Mouse (Mus musculus): ENCODE measurements around the gene Snap47. TPM values are rescaled to one million over a fixed set of nuclear protein-coding genes. Genes with fewer than 3 reads are reported as not detected.

Gene Snap47
- total RNA-seq, 1 experiment: 60.5 TPM

DNA sequence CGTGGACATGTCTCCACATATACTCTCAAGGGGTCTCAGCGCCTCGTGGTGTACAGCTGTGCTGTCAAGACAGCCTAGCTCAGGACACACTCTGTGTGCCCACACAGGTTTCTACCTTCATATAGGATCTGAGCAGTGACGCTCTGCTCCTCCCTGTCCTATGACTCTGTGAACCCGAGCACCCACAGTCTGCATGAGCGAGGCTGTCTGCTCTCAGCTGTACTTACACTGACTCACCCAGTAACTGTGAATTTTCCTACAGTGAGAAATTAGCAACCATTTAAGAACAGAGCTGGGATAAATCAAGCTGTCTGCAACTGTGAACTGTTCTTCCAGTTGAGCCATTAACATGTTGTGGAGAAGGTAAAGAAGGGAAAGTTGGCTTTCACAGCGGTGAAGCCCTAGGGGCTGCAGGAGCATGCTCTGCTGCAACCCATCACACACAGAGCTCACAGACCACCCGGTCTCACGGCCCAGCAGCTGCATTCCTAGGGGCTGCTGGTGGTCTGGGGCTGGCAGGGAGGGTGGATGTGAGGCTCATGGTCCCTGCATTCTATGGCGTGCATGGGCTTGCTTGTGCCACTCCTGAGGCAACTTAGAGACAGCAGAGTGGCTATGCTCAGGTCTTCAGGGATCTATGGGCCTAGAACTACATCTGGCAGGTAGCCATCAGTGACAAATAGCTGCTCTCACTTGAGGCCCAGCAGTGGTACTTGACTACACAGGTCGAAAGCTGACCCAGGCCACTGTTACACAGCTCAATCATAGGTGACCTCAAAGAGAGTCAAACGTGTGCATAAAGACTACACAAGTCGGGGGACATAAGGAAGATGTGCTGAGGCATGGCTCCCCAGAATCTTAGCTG, 37.8 kb downstream of the Snap47 start:
- Histone ChIP-seq H3K27ac (ENCODE audit: insufficient read depth, low read depth, low read length, poor library complexity, severe bottlenecking) (no peak overlapping the region), H3K4me3 (ENCODE audit: insufficient read depth in 1 of 2, low read depth in 1 of 2, low read length in 2 of 2, poor library complexity in 1 of 2, severe bottlenecking in 1 of 2) (no peak overlapping the region), H3K9me3 (ENCODE audit: control insufficient read depth, insufficient read depth, low read depth, low read length) (no peaks in the 10 kb centered on the region), H3K4me1 (ENCODE audit: control insufficient read depth in 2 of 2, insufficient read depth in 2 of 2, low read length in 2 of 2, poor library complexity in 1 of 2) (0 out of 4 replicates have a peak, but pooled peaks cover 0 to 3% of the 10 kb centered on the region in 2 experiments), H3K9ac (ENCODE audit: insufficient read depth, low read depth, low read length, poor library complexity, severe bottlenecking) (no peak overlapping the region), H3K36me3 (ENCODE audit: control insufficient read depth, insufficient read depth, low read length, poor library complexity, severe bottlenecking) (peaks cover 9% of the 10 kb centered on the region; the same call in 1 of the 2 replicates)
- DNase-seq (ENCODE audit: low read depth, low spot score): no peak
- no peak for TF ChIP-seq HCFC1 (IDR thresholded peaks at IDR 0.05; ENCODE audit: borderline replicate concordance, insufficient read depth, low read length)
- no peak for TF ChIP-seq ZC3H11A (IDR thresholded peaks at IDR 0.05; ENCODE audit: borderline replicate concordance, low read depth, low read length)
- no peak for TF ChIP-seq ZNF384 (IDR thresholded peaks at IDR 0.05; ENCODE audit: low read depth, low read length)
- no peak for TF ChIP-seq MAFK (IDR thresholded peaks at IDR 0.05; ENCODE audit: insufficient read depth, low read depth, low read length)
- no peak for TF ChIP-seq CHD2 (IDR thresholded peaks at IDR 0.05; ENCODE audit: low read depth, low read length)
- in situ Hi-C loops (cut with MboI; ENCODE audit: low sequenced_read_pairs in 2 of 2, unreplicated experiment in 2 of 2): no loop called here

DNA sequence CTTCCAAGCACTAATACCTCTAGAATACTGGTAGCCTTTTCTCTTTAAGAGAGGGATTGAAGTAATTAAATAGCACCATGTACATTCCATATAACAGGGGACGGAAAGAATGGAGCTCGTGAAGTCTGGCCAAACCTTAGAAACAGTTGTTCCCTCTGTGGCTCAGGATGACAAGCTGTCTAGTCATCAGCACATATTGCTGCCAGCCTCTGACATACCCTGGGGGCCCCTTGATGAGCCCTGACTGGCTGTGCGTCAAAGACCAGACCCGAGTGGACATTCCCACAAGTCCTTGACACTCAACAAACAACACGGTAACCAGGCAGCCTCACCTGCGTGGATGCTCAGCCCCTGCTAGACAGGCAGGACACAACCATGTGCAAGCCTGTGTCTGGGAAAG, 38.9 kb downstream of the Snap47 start:
- Histone ChIP-seq H3K9me3 (ENCODE audit: control insufficient read depth, insufficient read depth, low read depth, low read length) (no peaks in the 10 kb centered on the region), H3K9ac (ENCODE audit: insufficient read depth, low read depth, low read length, poor library complexity, severe bottlenecking) (no peak overlapping the region), H3K4me1 (ENCODE audit: control insufficient read depth in 2 of 2, insufficient read depth in 2 of 2, low read length in 2 of 2, poor library complexity in 1 of 2) (0 out of 4 replicates have a peak, but pooled peaks cover 0 to 3% of the 10 kb centered on the region in 2 experiments), H3K36me3 (ENCODE audit: control insufficient read depth, insufficient read depth, low read length, poor library complexity, severe bottlenecking) (peaks cover 17% of the 10 kb centered on the region; the same call in 1 of the 2 replicates), H3K27ac (ENCODE audit: insufficient read depth, low read depth, low read length, poor library complexity, severe bottlenecking) (no peak overlapping the region), H3K4me3 (ENCODE audit: insufficient read depth in 1 of 2, low read depth in 1 of 2, low read length in 2 of 2, poor library complexity in 1 of 2, severe bottlenecking in 1 of 2) (no peak overlapping the region)
- no peak for DNase-seq (ENCODE audit: low read depth, low spot score)
- in situ Hi-C loops (cut with MboI; ENCODE audit: low sequenced_read_pairs in 2 of 2, unreplicated experiment in 2 of 2): no loop called here
- TF ChIP-seq CHD2 (IDR thresholded peaks at IDR 0.05; ENCODE audit: low read depth, low read length): no peak
- no peak for TF ChIP-seq MAFK (IDR thresholded peaks at IDR 0.05; ENCODE audit: insufficient read depth, low read depth, low read length)
- no peak for TF ChIP-seq ZC3H11A (IDR thresholded peaks at IDR 0.05; ENCODE audit: borderline replicate concordance, low read depth, low read length)
- TF ChIP-seq HCFC1 (IDR thresholded peaks at IDR 0.05; ENCODE audit: borderline replicate concordance, insufficient read depth, low read length): no peak
- no peak for TF ChIP-seq ZNF384 (IDR thresholded peaks at IDR 0.05; ENCODE audit: low read depth, low read length)

GRCm38 (mm10) chr11:59410851-59411250, 40.1 kb downstream of the Snap47 start:
- no peak for TF ChIP-seq ZC3H11A (IDR thresholded peaks at IDR 0.05; ENCODE audit: borderline replicate concordance, low read depth, low read length)
- in situ Hi-C loops (cut with MboI; ENCODE audit: low sequenced_read_pairs in 2 of 2, unreplicated experiment in 2 of 2): no loop called here
- Histone ChIP-seq H3K9me3 (ENCODE audit: control insufficient read depth, insufficient read depth, low read depth, low read length) (no peaks in the 10 kb centered on the region), H3K4me3 (ENCODE audit: insufficient read depth in 1 of 2, low read depth in 1 of 2, low read length in 2 of 2, poor library complexity in 1 of 2, severe bottlenecking in 1 of 2) (no peak overlapping the region), H3K4me1 (ENCODE audit: control insufficient read depth in 2 of 2, insufficient read depth in 2 of 2, low read length in 2 of 2, poor library complexity in 1 of 2) (0 out of 4 replicates have a peak, but pooled peaks cover 0 to 3% of the 10 kb centered on the region in 2 experiments), H3K9ac (ENCODE audit: insufficient read depth, low read depth, low read length, poor library complexity, severe bottlenecking) (no peak overlapping the region), H3K27ac (ENCODE audit: insufficient read depth, low read depth, low read length, poor library complexity, severe bottlenecking) (no peak overlapping the region), H3K36me3 (ENCODE audit: control insufficient read depth, insufficient read depth, low read length, poor library complexity, severe bottlenecking) (peaks cover 21% of the 10 kb centered on the region; the same call in 1 of the 2 replicates)
- DNase-seq (ENCODE audit: low read depth, low spot score): no peak

- peaks cover 19% of the 10 kb centered on the region; the same call in 1 of the 2 replicates for H3K36me3 ChIP-seq (ENCODE audit: control insufficient read depth, insufficient read depth, low read length, poor library complexity, severe bottlenecking)
- no peak overlapping the region for H3K9ac ChIP-seq (ENCODE audit: insufficient read depth, low read depth, low read length, poor library complexity, severe bottlenecking)
- no peaks in the 10 kb centered on the region for H3K9me3 ChIP-seq (ENCODE audit: control insufficient read depth, insufficient read depth, low read depth, low read length)
- TF ChIP-seq ZNF384 (IDR thresholded peaks at IDR 0.05; ENCODE audit: low read depth, low read length): no peak
- no peak for TF ChIP-seq HCFC1 (IDR thresholded peaks at IDR 0.05; ENCODE audit: borderline replicate concordance, insufficient read depth, low read length)
- TF ChIP-seq ZC3H11A (IDR thresholded peaks at IDR 0.05; ENCODE audit: borderline replicate concordance, low read depth, low read length): no peak
- no peak for TF ChIP-seq CHD2 (IDR thresholded peaks at IDR 0.05; ENCODE audit: low read depth, low read length)
- no peak for TF ChIP-seq MAFK (IDR thresholded peaks at IDR 0.05; ENCODE audit: insufficient read depth, low read depth, low read length)
- no peak for DNase-seq (ENCODE audit: low read depth, low spot score)
- H3K4me1 ChIP-seq (ENCODE audit: control insufficient read depth in 2 of 2, insufficient read depth in 2 of 2, low read length in 2 of 2, poor library complexity in 1 of 2): no peaks in the 10 kb centered on the region
- H3K4me3 ChIP-seq (ENCODE audit: insufficient read depth in 1 of 2, low read depth in 1 of 2, low read length in 2 of 2, poor library complexity in 1 of 2, severe bottlenecking in 1 of 2): no peak overlapping the region
- H3K27ac ChIP-seq (ENCODE audit: insufficient read depth, low read depth, low read length, poor library complexity, severe bottlenecking): no peak overlapping the region
- in situ Hi-C loops (cut with MboI; ENCODE audit: low sequenced_read_pairs in 2 of 2, unreplicated experiment in 2 of 2): no loop called here
These were observed 45.2 kb downstream of the Snap47 start for GRCm38 (mm10) chr11:59405761-59406160.

Measured in ES-E14 (cell line).